Mouse (Mus musculus) ES-Bruce4 (cell line): ENCODE measurements around the gene Rapgef5.

Experiments used
- CTCF ChIP-seq: IDR thresholded peaks from one replicate; pipeline ENCODE4 v1.8.1; 2011; ENCODE audit warnings: low read depth, low read length
- EP300 ChIP-seq: IDR thresholded peaks from 2 replicates; pipeline ENCODE4 v1.6.1; 2011; ENCODE audit warnings: low read depth, low read length; ENCODE audit not compliant: insufficient read depth
- POLR2A ChIP-seq: IDR thresholded peaks from one replicate; pipeline ENCODE4 v1.8.1; 2011; ENCODE audit warnings: low read length; ENCODE audit not compliant: insufficient read depth

GRCm38 (mm10) chr12:117638833-117639232, 122.6 kb downstream of the Rapgef5 start:
- TF ChIP-seq POLR2A (no peak), EP300 (no peak), CTCF (no peak)
